Mouse (Mus musculus): ENCODE results near the gene 4930404N11Rik.

DNA sequence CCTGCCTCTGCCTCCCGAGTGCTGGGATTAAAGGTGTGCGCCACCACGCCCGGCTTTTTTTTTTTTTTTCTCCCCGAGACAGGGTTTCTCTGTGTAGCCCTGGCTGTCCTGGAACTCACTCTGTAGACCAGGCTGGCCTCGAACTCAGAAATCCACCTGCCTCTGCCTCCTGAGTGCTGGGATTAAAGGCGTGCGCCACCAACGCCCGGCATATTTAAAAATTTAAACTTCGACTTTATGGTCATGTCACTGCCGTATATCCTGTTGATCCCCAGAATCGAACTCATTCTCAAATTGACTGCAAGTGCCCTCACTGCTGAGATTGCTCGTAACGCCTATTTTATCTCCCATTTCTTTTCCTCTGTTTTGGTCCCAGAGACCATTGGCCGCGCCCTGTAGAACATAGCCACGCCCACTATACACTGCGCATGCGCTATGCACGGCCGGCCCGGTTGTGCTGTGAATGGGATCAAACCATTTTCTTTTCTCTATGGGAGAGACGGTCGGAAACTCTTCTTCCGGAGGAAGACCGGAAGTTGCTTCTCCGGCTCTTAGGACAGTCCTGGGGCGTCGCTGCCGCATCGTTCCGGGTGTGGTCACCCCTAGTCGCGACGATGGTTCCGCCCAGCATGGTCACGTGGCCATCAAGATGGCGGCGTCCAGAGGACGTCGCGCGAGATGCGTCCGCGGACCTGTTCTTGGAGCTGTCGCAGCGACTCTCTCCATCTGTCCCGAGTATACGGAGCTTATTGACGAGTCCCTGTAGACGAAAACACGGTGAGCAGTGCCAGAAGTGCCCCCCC lies 18.4 kb upstream of the 4930404N11Rik start, which contains the start of the genes Dohh and Gm48551:
- TF ChIP-seq GATA1 (IDR thresholded peaks at IDR 0.05; ENCODE audit: borderline replicate concordance, low read length) (no peak), FLI1 (IDR thresholded peaks at IDR 0.05; ENCODE audit: low read length) (peak; percentile 91)

All from megakaryocyte, embryonic 14.5 days (primary cell).